Mouse (Mus musculus): ENCODE data around the gene Lcp1. TPM values are rescaled to one million over a fixed set of nuclear protein-coding genes. Genes with fewer than 3 reads are reported as not detected.

Gene Lcp1
- total and polyA plus RNA-seq, 3 experiments = 258 to 777 (median 373) TPM

- Histone ChIP-seq H3K36me3 (replicated peaks in 1 of 2; ENCODE audit: control insufficient read depth in 1 of 2, insufficient read depth in 1 of 2, low read length in 1 of 2) (no peaks in the 10 kb centered on the region), H3K4me3 (replicated peaks in 1 of 3; ENCODE audit: low read depth in 2 of 3, low read length in 2 of 3, poor library complexity in 1 of 3) (no peak overlapping the region), H3K27me3 (replicated peaks) (no peaks in the 10 kb centered on the region), H3K27ac (ENCODE audit: insufficient read depth, low read depth) (no peak overlapping the region), H3K4me2 (ENCODE audit: insufficient read depth, low read depth, poor library complexity, severe bottlenecking) (no peak overlapping the region), H3K9me3 (replicated peaks; ENCODE audit: low read length) (no peaks in the 10 kb centered on the region), H3K79me2 (replicated peaks; ENCODE audit: control insufficient read depth, extremely low read depth, insufficient read depth, poor library complexity, severe bottlenecking) (no peaks in the 10 kb centered on the region), H3K4me1 (ENCODE audit: control insufficient read depth in 1 of 2, insufficient read depth in 2 of 2) (peaks cover 0 to 21% of the 10 kb centered on the region in 2 experiments; a peak in 2 of 4 replicates), H3K9ac (ENCODE audit: insufficient read depth, low read depth) (no peak overlapping the region)
- in situ Hi-C loops (cut with MboI; ENCODE audit: low pct_ligation_motif_present, low pct_unique_long_range_greater_than_20kb, low sequenced_read_pairs) = no loop called here
- TF ChIP-seq UBTF (IDR thresholded peaks at IDR 0.05; ENCODE audit: low read depth, low read length) (no peak), ZKSCAN1 (IDR thresholded peaks at IDR 0.05; ENCODE audit: borderline replicate concordance, low read depth, low read length) (no peak), KAT2A (IDR thresholded peaks at IDR 0.05; ENCODE audit: insufficient replicate concordance, low read length) (no peak), GABPA (IDR thresholded peaks at IDR 0.05; ENCODE audit: insufficient replicate concordance, low read depth, low read length) (no peak), CTCF (conservative IDR thresholded peaks at IDR 0.05 in 1 of 2, IDR thresholded peaks at IDR 0.05 in 1 of 2; ENCODE audit: low read depth in 2 of 2, low read length in 2 of 2) (no peak), NRF1 (IDR thresholded peaks at IDR 0.05; ENCODE audit: low read depth, low read length) (no peak), USF2 (conservative IDR thresholded peaks at IDR 0.05; ENCODE audit: low read depth, low read length) (no peak), USF1 (IDR thresholded peaks at IDR 0.05; ENCODE audit: low read depth, low read length) (no peak), ETS1 (conservative IDR thresholded peaks at IDR 0.05; ENCODE audit: low read depth, low read length) (no peak), MAZ (IDR thresholded peaks at IDR 0.05; ENCODE audit: low read depth, low read length) (no peak), MAFK (IDR thresholded peaks at IDR 0.05; ENCODE audit: insufficient replicate concordance, low read length) (no peak), POLR2A (IDR thresholded peaks at IDR 0.05; ENCODE audit: low read depth, low read length) (no peak), MAX (IDR thresholded peaks at IDR 0.05; ENCODE audit: low read length) (no peak), ZMIZ1 (IDR thresholded peaks at IDR 0.05; ENCODE audit: low read depth, low read length) (no peak), ELF1 (IDR thresholded peaks at IDR 0.05; ENCODE audit: low read depth, low read length) (no peak), SIN3A (IDR thresholded peaks at IDR 0.05; ENCODE audit: low read length) (no peak)
- dilution Hi-C loops (cut with MboI; ENCODE audit: extremely low pct_ligation_motif_present, extremely low pct_unique_long_range_greater_than_20kb, low sequenced_read_pairs) = no loop called here
- no peak for DNase-seq (ENCODE audit: extremely low read depth)
Measured at GRCm38 (mm10) chr14:75237096-75237495, 106.2 kb downstream of the Lcp1 start.

- no peak for DNase-seq (ENCODE audit: extremely low read depth)
- peaks cover 0 to 21% of the 10 kb centered on the region in 2 experiments; a peak in 2 of 4 replicates for H3K4me1 ChIP-seq (ENCODE audit: control insufficient read depth in 1 of 2, insufficient read depth in 2 of 2)
- dilution Hi-C loops (cut with MboI; ENCODE audit: extremely low pct_ligation_motif_present, extremely low pct_unique_long_range_greater_than_20kb, low sequenced_read_pairs) = no loop called here
- H3K27ac ChIP-seq (ENCODE audit: insufficient read depth, low read depth) = no peak overlapping the region
- H3K27me3 ChIP-seq (replicated peaks) = no peaks in the 10 kb centered on the region
- no peak overlapping the region for H3K4me3 ChIP-seq (replicated peaks in 1 of 3; ENCODE audit: low read depth in 2 of 3, low read length in 2 of 3, poor library complexity in 1 of 3)
- in situ Hi-C loops (cut with MboI; ENCODE audit: low pct_ligation_motif_present, low pct_unique_long_range_greater_than_20kb, low sequenced_read_pairs) = no loop called here
- H3K79me2 ChIP-seq (replicated peaks; ENCODE audit: control insufficient read depth, extremely low read depth, insufficient read depth, poor library complexity, severe bottlenecking) = no peaks in the 10 kb centered on the region
- no peaks in the 10 kb centered on the region for H3K9me3 ChIP-seq (replicated peaks; ENCODE audit: low read length)
- no peak overlapping the region for H3K4me2 ChIP-seq (ENCODE audit: insufficient read depth, low read depth, poor library complexity, severe bottlenecking)
- no peak for TF ChIP-seq UBTF (IDR thresholded peaks at IDR 0.05; ENCODE audit: low read depth, low read length)
- no peak for TF ChIP-seq HCFC1 (IDR thresholded peaks at IDR 0.05; ENCODE audit: low read depth, low read length)
- TF ChIP-seq MXI1 (IDR thresholded peaks at IDR 0.05; ENCODE audit: low read depth, low read length) = no peak
- TF ChIP-seq ZC3H11A (IDR thresholded peaks at IDR 0.05; ENCODE audit: low read depth, low read length) = no peak
- TF ChIP-seq CTCF (conservative IDR thresholded peaks at IDR 0.05 in 1 of 2, IDR thresholded peaks at IDR 0.05 in 1 of 2; ENCODE audit: low read depth in 2 of 2, low read length in 2 of 2) = no peak
- no peak for TF ChIP-seq BHLHE40 (IDR thresholded peaks at IDR 0.05; ENCODE audit: low read depth, low read length)
- no peak for TF ChIP-seq JUN (IDR thresholded peaks at IDR 0.05; ENCODE audit: insufficient read depth, low read depth, low read length)
- no peak for TF ChIP-seq E2F4 (IDR thresholded peaks at IDR 0.05; ENCODE audit: insufficient replicate concordance, low read depth, low read length)
- TF ChIP-seq MEF2A (IDR thresholded peaks at IDR 0.05; ENCODE audit: borderline replicate concordance, low read depth, low read length) = no peak
- TF ChIP-seq CHD2 (IDR thresholded peaks at IDR 0.05; ENCODE audit: low read length) = no peak
- TF ChIP-seq SIN3A (IDR thresholded peaks at IDR 0.05; ENCODE audit: low read length) = no peak
- TF ChIP-seq POLR2AphosphoS2 (IDR thresholded peaks at IDR 0.05; ENCODE audit: low read depth, low read length) = no peak
- TF ChIP-seq POLR2A (IDR thresholded peaks at IDR 0.05; ENCODE audit: low read depth, low read length) = no peak
- no peak for TF ChIP-seq MAZ (IDR thresholded peaks at IDR 0.05; ENCODE audit: low read depth, low read length)
- TF ChIP-seq MYC (IDR thresholded peaks at IDR 0.05; ENCODE audit: low read depth, low read length) = no peak
- H3K36me3 ChIP-seq (replicated peaks in 1 of 2; ENCODE audit: control insufficient read depth in 1 of 2, insufficient read depth in 1 of 2, low read length in 1 of 2) = no peaks in the 10 kb centered on the region
- no peak overlapping the region for H3K9ac ChIP-seq (ENCODE audit: insufficient read depth, low read depth)
Measured at GRCm38 (mm10) chr14:75238054-75238692, 107.3 kb downstream of the Lcp1 start.
